Mouse (Mus musculus) forebrain, embryonic 12.5 days (tissue): ENCODE measurements around the gene Pla2g2c. TPM values are rescaled to one million over a fixed set of nuclear protein-coding genes. Genes with fewer than 3 reads are reported as not detected.

ENCODE experiments used
- ATAC-seq: fragments of 200-750 bp; cut with Nextera tagmentation; 2 replicates; pipeline ENCODE4 v1.8.0; 2017; ENCODE audit warnings: moderate TSS enrichment; ENCODE audit not compliant: low FRiP score
- H3K27ac ChIP-seq: fragments of 300-500 bp; sonication (generic); 2 replicates; pipeline ENCODE4 v1.5.1; 2016; ENCODE audit warnings: mild to moderate bottlenecking
- H3K27me3 ChIP-seq: fragments of 300-500 bp; sonication (generic); 2 replicates; pipeline ENCODE4 v1.6.1; 2016; ENCODE audit warnings: mild to moderate bottlenecking
- H3K36me3 ChIP-seq: fragments of 300-500 bp; sonication (generic); replicated peaks from 2 replicates; pipeline ENCODE4 v1.6.1; 2016; ENCODE audit warnings: mild to moderate bottlenecking
- H3K4me1 ChIP-seq: fragments of 300-500 bp; sonication (generic); 2 replicates; pipeline ENCODE4 v1.6.1; 2016
- H3K4me2 ChIP-seq: fragments of 300-500 bp; sonication (generic); 2 replicates; pipeline ENCODE4 v1.6.1; 2016; ENCODE audit warnings: mild to moderate bottlenecking, moderate library complexity
- H3K4me3 ChIP-seq: fragments of 300-500 bp; sonication (generic); replicated peaks from 2 replicates; pipeline ENCODE4 v1.5.1; 2016; ENCODE audit warnings: mild to moderate bottlenecking
- H3K9ac ChIP-seq: fragments of 300-500 bp; sonication (generic); 2 replicates; pipeline ENCODE4 v1.6.1; 2016; ENCODE audit warnings: mild to moderate bottlenecking
- H3K9me3 ChIP-seq: fragments of 300-500 bp; sonication (generic); 2 replicates; pipeline ENCODE4 v1.6.1; 2016
- WGBS: fragments of 180-500 bp; shearing (Covaris S2); methylation state at CpG from one replicate; pipeline ENCODE4 v1.1.7; 2016; 5-methylcytosine and 5-hydroxymethylcytosine counted together
- polyA plus RNA-seq: library from polyadenylated mRNA; unstranded; fragments of >200 nt; fragmentation: Nextera tagmentation; extraction: Ambion mirVana; gene quantifications from 2 replicates; pipeline ENCODE4 v1.2.1, GENCODE M21; 2016

Pla2g2c gene
- polyA plus RNA-seq, 1 experiment from 2014 or later: 0.26 TPM

DNA sequence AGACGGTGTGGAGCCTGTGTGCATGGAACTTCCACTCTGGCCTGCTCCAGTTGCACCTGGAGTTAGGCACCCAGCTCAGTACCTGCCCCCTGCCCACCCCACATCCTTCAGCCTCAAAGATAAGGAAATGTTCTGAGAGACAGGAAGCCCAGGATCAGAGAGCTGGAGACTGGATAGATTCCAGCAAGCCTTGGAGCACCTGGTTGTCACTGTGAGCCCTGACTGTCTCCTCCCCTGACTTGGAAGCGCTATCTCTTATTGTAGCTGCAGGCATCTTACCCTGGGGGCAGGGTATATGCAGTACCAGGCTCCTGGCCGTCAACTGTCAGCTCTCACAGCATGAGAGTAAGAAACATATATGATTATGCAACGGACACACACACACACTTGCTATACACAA is 30.8 kb downstream of the Pla2g2c start:
- ATAC-seq: no peak
- Histone ChIP-seq H3K4me3 (no peak overlapping the region), H3K9ac (no peak overlapping the region), H3K27ac (no peak overlapping the region), H3K27me3 (no peaks in the 10 kb centered on the region), H3K4me1 (no peaks in the 10 kb centered on the region; the same call in 1 of the 2 replicates), H3K36me3 (no peaks in the 10 kb centered on the region), H3K4me2 (no peak overlapping the region), H3K9me3 (no peaks in the 10 kb centered on the region)
- WGBS: 76% methylated on average over 4 of the region's 4 CpGs

DNA sequence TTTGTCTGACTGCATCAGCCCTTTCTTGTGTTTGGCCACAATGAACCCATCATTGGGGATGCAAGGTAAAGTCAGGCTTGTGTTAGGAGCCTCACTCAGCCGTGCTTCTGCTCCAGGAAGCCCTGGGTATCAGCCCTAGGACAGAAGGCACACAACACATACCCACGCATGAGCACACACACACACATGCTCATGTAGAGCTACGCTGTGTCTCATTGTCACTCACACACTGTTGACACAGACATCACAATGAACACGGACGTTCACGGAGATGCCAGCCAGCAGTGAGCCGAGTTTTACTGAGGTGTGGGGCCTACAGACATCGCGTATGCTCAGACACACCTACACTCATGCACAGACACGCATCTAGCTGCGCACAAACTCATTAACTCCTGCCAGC is 31.4 kb downstream of the Pla2g2c start:
- H3K4me2 ChIP-seq: no peak overlapping the region
- WGBS: 82% methylated on average over 11 of the region's 11 CpGs
- no peak for ATAC-seq
- no peaks in the 10 kb centered on the region for H3K27me3 ChIP-seq
- H3K4me3 ChIP-seq: no peak overlapping the region
- no peak overlapping the region for H3K9ac ChIP-seq
- H3K9me3 ChIP-seq: no peaks in the 10 kb centered on the region
- no peaks in the 10 kb centered on the region; the same call in 1 of the 2 replicates for H3K4me1 ChIP-seq
- H3K36me3 ChIP-seq: no peaks in the 10 kb centered on the region
- no peak overlapping the region for H3K27ac ChIP-seq

DNA sequence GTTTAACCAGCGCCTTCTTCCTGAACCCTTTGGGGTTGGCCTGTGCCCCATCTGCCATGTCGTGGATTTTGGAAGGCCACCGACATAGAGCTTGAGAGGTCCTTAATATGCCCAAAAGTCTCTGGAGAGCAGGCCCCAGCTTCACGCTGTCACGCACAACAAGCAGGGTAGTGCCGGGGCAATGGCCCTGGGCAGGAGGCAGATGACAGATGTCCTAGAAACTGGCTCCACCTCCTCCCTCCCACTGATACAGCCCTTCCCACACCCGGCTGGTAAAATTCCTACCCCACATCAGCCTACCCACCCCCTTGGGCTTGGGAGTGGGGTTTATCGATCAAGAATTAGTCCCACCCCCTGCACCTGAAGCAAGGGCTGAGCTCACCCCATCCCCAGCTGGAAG is 32.8 kb downstream of the Pla2g2c start, which contains the start of gene Pla2g2f:
Gene Pla2g2f, minus strand, starts transcription at position 211 of the 400 bp plus-strand sequence.
- Histone ChIP-seq H3K27ac (no peak within 1 kb of the TSS), H3K27me3 (no peaks in the 10 kb centered on the region), H3K4me1 (no peaks in the 10 kb centered on the region; the same call in 1 of the 2 replicates), H3K4me2 (no peak within 1 kb of the TSS), H3K9ac (no peak within 1 kb of the TSS), H3K36me3 (no peaks in the 10 kb centered on the region), H3K9me3 (no peaks in the 10 kb centered on the region), H3K4me3 (no peak within 1 kb of the TSS)
- 87% methylated on average over 8 of the region's 8 CpGs for WGBS
- no peak for ATAC-seq

DNA sequence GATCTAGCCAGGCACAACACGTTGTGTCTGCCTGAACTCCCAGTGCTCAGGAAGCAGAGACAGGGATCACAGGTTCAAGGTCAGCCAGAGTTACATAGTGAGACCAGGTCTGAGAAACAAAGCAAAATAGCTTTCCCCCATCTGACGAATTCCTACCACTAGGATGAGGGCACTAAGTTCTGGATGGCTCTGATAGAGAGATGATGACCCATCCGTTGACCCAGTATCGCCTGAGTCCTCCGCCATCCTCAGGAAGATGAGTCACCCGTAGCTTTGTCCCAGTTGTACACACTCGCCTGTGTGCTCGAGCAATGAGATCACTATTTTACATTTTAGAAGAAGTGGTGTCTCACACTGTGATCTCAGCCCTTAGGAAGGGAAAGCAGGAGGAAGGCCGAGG is 37.7 kb downstream of the Pla2g2c start:
- no peaks in the 10 kb centered on the region for H3K4me1 ChIP-seq
- H3K27me3 ChIP-seq: no peaks in the 10 kb centered on the region
- H3K9me3 ChIP-seq: no peaks in the 10 kb centered on the region
- H3K36me3 ChIP-seq: no peaks in the 10 kb centered on the region
- no peak for ATAC-seq
- H3K4me3 ChIP-seq: no peak overlapping the region
- H3K27ac ChIP-seq: no peak overlapping the region
- no peak overlapping the region for H3K4me2 ChIP-seq
- 80% methylated on average over 9 of the region's 9 CpGs for WGBS
- H3K9ac ChIP-seq: no peak overlapping the region

DNA sequence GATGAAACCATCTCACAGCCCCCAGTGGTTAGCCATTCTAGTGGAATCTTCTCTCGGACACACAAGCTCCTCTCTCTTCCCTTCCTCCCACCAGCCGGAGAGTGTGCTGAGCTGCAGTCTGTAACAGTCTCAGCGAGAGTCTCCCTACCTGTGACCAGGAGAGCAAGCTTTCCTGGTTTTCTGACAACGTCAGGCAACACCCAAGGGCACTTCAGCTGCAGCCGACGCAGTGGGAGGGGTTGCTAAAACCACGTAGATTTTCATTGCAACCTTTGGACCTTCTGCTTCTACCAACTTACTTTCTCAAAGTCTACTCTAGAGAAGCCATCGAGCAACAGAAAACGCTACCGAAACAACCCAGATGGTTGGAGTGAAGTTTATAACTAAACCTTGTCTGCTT is 47.4 kb downstream of the Pla2g2c start:
- Histone ChIP-seq H3K27ac (no peak overlapping the region), H3K36me3 (no peaks in the 10 kb centered on the region), H3K4me1 (no peaks in the 10 kb centered on the region), H3K27me3 (no peaks in the 10 kb centered on the region; the same call in 1 of the 2 replicates), H3K4me2 (no peak overlapping the region), H3K9me3 (no peaks in the 10 kb centered on the region), H3K4me3 (no peak overlapping the region), H3K9ac (no peak overlapping the region)
- ATAC-seq: no peak
- WGBS: 93% methylated on average over 10 of the region's 10 CpGs

DNA sequence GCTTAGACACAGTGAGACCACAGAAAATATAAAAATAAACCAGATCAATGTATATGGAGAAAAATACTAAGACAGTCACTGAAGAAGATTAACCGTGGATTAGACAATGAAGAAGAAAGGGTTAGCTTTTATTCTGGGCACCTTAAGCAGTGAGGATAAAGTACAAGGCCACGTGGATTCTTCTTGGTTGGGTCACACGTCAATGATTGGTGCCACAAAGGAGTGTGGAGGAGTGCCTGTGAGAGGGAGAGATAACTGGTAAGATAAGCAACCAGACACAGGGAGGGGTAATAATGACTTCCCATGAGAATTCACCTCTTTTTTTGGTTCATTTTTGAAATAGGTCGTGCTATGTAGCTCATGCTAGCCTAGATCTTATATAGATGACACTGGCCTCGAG is 47.8 kb downstream of the Pla2g2c start:
- Histone ChIP-seq H3K27ac (no peak overlapping the region), H3K27me3 (no peaks in the 10 kb centered on the region; the same call in 1 of the 2 replicates), H3K9me3 (no peaks in the 10 kb centered on the region), H3K4me3 (no peak overlapping the region), H3K36me3 (no peaks in the 10 kb centered on the region), H3K9ac (no peak overlapping the region), H3K4me2 (no peak overlapping the region), H3K4me1 (no peaks in the 10 kb centered on the region)
- 79% methylated on average over 5 of the region's 5 CpGs for WGBS
- no peak for ATAC-seq

DNA sequence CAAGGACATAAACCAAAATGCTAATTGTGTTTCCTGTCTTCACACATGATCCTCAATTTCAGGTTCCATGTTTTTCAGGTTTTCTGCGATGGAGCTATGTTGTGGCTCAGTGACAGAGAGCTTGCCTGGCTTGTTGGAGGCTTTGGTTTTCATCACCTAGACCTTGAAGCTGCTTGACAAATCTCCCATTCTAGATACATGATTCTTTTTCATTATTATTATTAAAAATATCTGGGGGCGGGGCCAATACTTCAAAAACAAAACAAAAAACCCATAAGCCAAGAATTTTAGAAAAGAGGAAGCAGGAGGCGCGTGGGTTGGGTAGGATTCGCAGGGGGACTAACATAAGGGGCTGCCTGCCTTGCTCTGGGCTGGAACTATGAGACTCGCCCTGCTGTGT is 50.8 kb downstream of the Pla2g2c start, which contains the start of gene Pla2g2d:
Gene Pla2g2d, plus strand, starts transcription at position 301 of the 400 bp plus-strand sequence.
- H3K36me3 ChIP-seq: no peaks in the 10 kb centered on the region
- no peaks in the 10 kb centered on the region; the same call in 1 of the 2 replicates for H3K27me3 ChIP-seq
- H3K4me2 ChIP-seq: no peak within 1 kb of the TSS
- H3K27ac ChIP-seq: no peak within 1 kb of the TSS
- H3K4me1 ChIP-seq: peaks cover 6% of the 10 kb centered on the region; the same call in 1 of the 2 replicates
- no peak for ATAC-seq
- H3K9me3 ChIP-seq: no peaks in the 10 kb centered on the region
- WGBS: 90% methylated on average over 6 of the region's 6 CpGs
- no peak within 1 kb of the TSS for H3K9ac ChIP-seq
- no peak within 1 kb of the TSS for H3K4me3 ChIP-seq

DNA sequence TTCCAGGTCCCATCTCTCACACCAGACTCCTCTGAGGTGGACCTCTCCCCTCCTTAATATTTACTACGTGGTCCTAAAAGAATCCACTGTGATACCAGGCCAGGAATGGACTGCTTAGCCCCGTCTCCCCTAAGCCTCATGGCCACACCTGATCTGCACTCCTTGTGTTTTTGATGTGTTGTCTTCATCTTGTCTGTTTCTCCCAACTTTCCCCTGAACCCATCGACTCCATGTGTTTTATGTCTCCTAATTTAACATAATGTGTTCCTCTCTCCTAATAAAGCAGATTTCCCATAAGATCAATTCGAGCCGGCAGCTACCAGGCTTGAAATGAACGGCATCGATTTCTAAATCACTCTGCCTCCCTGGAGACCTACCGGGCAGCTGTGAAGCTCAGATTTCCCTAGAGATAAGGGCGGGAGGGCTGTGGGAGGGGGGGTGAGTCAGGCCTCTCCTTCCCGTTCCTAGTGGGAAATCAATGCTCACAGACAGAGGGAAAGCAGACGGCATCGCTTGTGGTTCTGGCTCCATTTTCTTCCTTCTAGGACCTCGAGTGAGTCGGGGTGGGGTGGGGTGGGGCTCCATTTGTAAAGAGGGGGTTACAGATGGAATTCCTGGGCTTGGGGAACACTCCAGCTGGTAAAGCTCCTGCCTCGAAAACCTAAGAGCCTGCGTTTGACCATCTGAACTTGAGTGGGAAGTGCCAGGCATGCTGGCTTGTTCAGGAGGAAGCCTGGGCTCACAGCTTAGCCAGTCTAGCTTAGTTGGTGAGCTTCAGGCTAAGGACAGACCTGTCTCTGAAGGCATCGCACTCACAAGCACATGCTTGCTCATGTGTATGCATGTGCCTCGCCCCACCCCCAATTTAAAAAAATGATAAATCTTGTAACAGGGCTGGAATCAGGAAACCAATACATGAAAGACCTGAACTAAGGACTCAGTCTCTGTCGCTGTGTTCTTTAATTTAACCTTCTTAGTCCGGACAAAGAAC is 53.1 kb downstream of the Pla2g2c start:
- H3K4me3 ChIP-seq: no peak overlapping the region
- no peak overlapping the region for H3K9ac ChIP-seq
- H3K36me3 ChIP-seq: no peaks in the 10 kb centered on the region
- H3K27ac ChIP-seq: no peak overlapping the region
- peaks cover 6% of the 10 kb centered on the region; the same call in 1 of the 2 replicates for H3K4me1 ChIP-seq
- 57% methylated on average over 20 of the region's 20 CpGs for WGBS
- no peaks in the 10 kb centered on the region for H3K9me3 ChIP-seq
- H3K27me3 ChIP-seq: no peaks in the 10 kb centered on the region; the same call in 1 of the 2 replicates
- no peak overlapping the region for H3K4me2 ChIP-seq
- no peak for ATAC-seq

DNA sequence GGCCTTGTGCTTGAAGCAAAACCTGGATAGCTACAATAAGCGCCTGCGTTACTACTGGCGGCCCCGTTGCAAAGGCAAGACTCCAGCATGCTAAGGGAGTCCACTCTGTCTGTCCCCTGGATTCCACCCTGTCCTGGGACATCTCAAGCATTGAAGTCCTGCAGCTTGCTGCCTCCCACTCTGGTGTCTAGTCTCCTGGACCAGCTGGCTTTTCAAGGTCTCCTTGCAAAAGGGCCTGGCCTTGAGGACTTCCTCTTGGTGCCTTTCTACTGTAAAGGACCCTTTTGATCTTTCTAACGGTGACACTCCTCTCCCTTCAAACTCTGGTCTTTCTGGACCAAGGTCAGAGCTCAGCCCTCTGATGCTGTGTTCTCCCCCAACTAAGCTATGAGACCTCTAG is 55.7 kb downstream of the Pla2g2c start:
- peaks cover 3% of the 10 kb centered on the region; the same call in 1 of the 2 replicates for H3K27me3 ChIP-seq
- H3K4me3 ChIP-seq: no peak overlapping the region
- no peak overlapping the region for H3K4me2 ChIP-seq
- 92% methylated on average over 5 of the region's 5 CpGs for WGBS
- ATAC-seq: no peak
- no peak overlapping the region for H3K27ac ChIP-seq
- H3K36me3 ChIP-seq: no peaks in the 10 kb centered on the region
- H3K9me3 ChIP-seq: no peaks in the 10 kb centered on the region
- H3K9ac ChIP-seq: no peak overlapping the region
- H3K4me1 ChIP-seq: peaks cover 6% of the 10 kb centered on the region; the same call in 1 of the 2 replicates

DNA sequence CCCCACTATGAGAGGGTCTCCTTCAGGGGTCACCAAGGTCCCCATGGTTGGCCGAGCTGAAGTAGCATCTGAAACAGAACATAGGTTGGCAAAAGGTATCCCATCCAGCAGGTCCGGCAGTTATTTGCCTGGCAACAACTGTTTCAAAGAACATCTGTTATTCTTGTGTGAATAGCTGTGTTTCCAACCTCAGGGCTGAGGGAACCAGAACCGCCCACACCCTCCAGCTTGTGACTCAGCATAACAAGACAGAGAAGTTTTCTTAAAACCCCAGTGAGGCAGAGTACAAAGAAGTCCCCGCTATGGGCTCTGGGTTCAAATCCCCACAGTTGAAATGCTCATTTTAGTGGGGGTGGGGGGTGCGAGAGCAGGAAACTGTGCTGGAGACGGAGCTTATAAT is 57.5 kb downstream of the Pla2g2c start:
- 82% methylated on average over 6 of the region's 6 CpGs for WGBS
- Histone ChIP-seq H3K27ac (no peak overlapping the region), H3K36me3 (no peaks in the 10 kb centered on the region)

DNA sequence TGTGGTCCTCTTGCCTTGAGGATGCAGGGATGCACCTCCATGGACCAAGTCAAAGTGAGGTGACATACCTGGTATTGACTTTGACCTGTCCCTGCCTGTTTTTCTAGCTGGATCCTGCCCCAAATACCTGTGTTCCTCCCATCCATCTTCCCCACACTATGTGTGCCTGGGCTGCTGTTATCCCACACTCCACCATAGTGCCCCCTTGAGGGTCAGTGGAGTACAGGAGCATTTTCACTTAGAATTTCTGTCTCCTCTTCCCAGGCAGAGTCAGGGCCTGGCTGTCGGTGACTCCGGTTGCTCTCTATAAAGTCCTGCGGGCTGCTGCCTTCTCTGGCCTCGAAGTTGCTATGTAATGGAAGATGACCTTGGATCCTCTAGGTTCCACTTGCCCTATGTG is 61.1 kb downstream of the Pla2g2c start:
- no peaks in the 10 kb centered on the region for H3K4me1 ChIP-seq
- H3K4me2 ChIP-seq: no peak overlapping the region
- WGBS: 59% methylated on average over 4 of the region's 4 CpGs
- H3K9ac ChIP-seq: no peak overlapping the region
- ATAC-seq: no peak
- H3K9me3 ChIP-seq: no peaks in the 10 kb centered on the region
- 0 out of 2 replicates have a peak, but pooled peaks cover 3% of the 10 kb centered on the region for H3K27me3 ChIP-seq
- no peaks in the 10 kb centered on the region for H3K36me3 ChIP-seq
- H3K27ac ChIP-seq: no peak overlapping the region
- no peak overlapping the region for H3K4me3 ChIP-seq

More for the DNA sequence above, 57.5 kb downstream of the Pla2g2c start:
- H3K9ac ChIP-seq: no peak overlapping the region
- no peaks in the 10 kb centered on the region for H3K9me3 ChIP-seq
- no peak overlapping the region for H3K4me2 ChIP-seq
- H3K27me3 ChIP-seq: 0 out of 2 replicates have a peak, but pooled peaks cover 3% of the 10 kb centered on the region
- H3K4me3 ChIP-seq: no peak overlapping the region
- peaks cover 6% of the 10 kb centered on the region; the same call in 1 of the 2 replicates for H3K4me1 ChIP-seq
- no peak for ATAC-seq

DNA sequence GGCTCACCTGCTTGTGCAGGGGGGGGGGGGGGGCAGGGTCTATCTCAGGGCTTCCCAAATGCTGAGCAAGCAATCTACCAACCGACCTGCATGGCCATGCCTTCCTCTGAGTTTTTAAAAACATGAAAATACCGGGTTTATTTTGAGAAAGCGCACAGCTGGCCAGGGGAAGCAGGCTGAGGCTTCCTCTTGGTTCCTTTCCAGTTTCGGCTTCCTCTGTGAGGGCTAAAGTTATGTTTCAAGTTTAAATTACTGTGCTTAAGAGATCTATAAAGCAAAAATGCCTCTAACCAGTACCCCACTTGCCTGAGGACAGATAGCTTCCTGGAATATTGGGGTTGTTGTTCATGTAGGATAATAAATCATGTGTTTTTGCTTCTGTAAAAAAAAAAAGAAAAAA is 61.5 kb downstream of the Pla2g2c start:
- WGBS: 76% methylated on average over 4 of the region's 4 CpGs
- no peak for ATAC-seq
- no peaks in the 10 kb centered on the region for H3K4me1 ChIP-seq

More for the DNA sequence above, 61.5 kb downstream of the Pla2g2c start:
- Histone ChIP-seq H3K4me2 (no peak overlapping the region), H3K4me3 (no peak overlapping the region), H3K36me3 (no peaks in the 10 kb centered on the region), H3K27me3 (0 out of 2 replicates have a peak, but pooled peaks cover 3% of the 10 kb centered on the region), H3K27ac (no peak overlapping the region), H3K9me3 (no peaks in the 10 kb centered on the region), H3K9ac (no peak overlapping the region)
